Mouse (Mus musculus) intestine, embryonic 16.5 days (tissue): ENCODE results near the gene Aars2. TPM values are rescaled to one million over a fixed set of nuclear protein-coding genes. Genes with fewer than 3 reads are reported as not detected.

Source experiments
- ATAC-seq: fragments of 200-750 bp; cut with Nextera tagmentation; 2 replicates; pipeline ENCODE4 v1.8.0; 2017; ENCODE audit warnings: moderate TSS enrichment, moderate library complexity
- H3K27ac ChIP-seq: fragments of 300-500 bp; sonication (generic); 2 replicates; pipeline ENCODE4 v1.5.1; 2014; ENCODE audit warnings: mild to moderate bottlenecking, low read length
- H3K27me3 ChIP-seq: fragments of 300-500 bp; sonication (generic); replicated peaks from 2 replicates; pipeline ENCODE4 v1.6.1; 2014; ENCODE audit warnings: low read length, control low read depth, mixed read lengths; ENCODE audit not compliant: control insufficient read depth, insufficient read depth
- H3K36me3 ChIP-seq: fragments of 300-500 bp; sonication (generic); 2 replicates; pipeline ENCODE4 v1.6.1; 2014; ENCODE audit warnings: low read length, control low read depth; ENCODE audit not compliant: control insufficient read depth, insufficient read depth
- H3K4me1 ChIP-seq: fragments of 300-500 bp; sonication (generic); 2 replicates; pipeline ENCODE4 v1.6.1; 2014; ENCODE audit warnings: low read length, control low read depth, mixed read lengths; ENCODE audit not compliant: control insufficient read depth, insufficient read depth
- H3K4me2 ChIP-seq: fragments of 300-500 bp; sonication (generic); 2 replicates; pipeline ENCODE4 v1.6.1; 2014; ENCODE audit warnings: low read depth, low read length, control low read depth
- H3K4me3 ChIP-seq: fragments of 300-500 bp; sonication (generic); 2 replicates; pipeline ENCODE4 v1.5.1; 2014; ENCODE audit warnings: mild to moderate bottlenecking, low read length
- H3K9ac ChIP-seq: fragments of 300-500 bp; sonication (generic); 2 replicates; pipeline ENCODE4 v1.6.1; 2014; ENCODE audit warnings: low read depth, low read length
- H3K9me3 ChIP-seq: fragments of 300-500 bp; sonication (generic); 2 replicates; pipeline ENCODE4 v1.6.1; 2016; ENCODE audit warnings: low read length, control low read depth; ENCODE audit not compliant: control insufficient read depth
- WGBS: fragments of 180-500 bp; shearing (Covaris S2); extraction: QIAGEN DNeasy Blood & Tissue Kit; methylation state at CpG from one replicate; pipeline ENCODE4 v1.1.7; 2014; 5-methylcytosine and 5-hydroxymethylcytosine counted together
- polyA plus RNA-seq: library from polyadenylated mRNA; unstranded; fragments of >200 nt; fragmentation: Nextera tagmentation; extraction: Ambion mirVana; gene quantifications from 2 replicates; pipeline ENCODE4 v1.2.1, GENCODE M21; 2015

Gene Aars2
- polyA plus RNA-seq, 1 experiment from 2014 or later, result 16.6 TPM

DNA sequence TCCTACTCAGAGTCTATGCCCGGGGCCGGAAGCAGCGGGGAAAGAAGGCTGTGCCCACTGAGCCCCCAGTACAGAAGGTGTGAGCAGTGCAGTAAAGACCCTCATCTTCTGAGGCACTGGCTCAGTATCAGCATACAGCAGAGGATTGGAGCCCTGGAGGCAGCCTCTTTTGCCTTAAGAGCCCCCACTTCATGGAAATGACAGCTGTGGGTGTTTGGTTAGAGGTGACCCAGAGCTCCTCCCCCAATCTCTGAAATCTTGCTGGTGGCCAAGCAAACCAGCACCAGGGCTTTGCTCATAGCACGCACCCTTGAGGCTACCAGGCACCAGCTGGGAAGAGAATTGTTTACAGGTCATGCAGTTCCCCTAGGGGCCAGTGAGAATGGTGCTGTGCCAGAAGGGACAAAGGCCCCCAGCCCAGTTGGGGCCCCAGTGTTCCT, 60.5 kb downstream of the Aars2 start:
- H3K4me3 ChIP-seq, result no peak overlapping the region
- H3K9ac ChIP-seq, result no peak overlapping the region
- peaks cover 30% of the 10 kb centered on the region for H3K36me3 ChIP-seq
- H3K27me3 ChIP-seq, result no peaks in the 10 kb centered on the region
- no peak for ATAC-seq
- no peaks in the 10 kb centered on the region for H3K9me3 ChIP-seq
- 28% methylated on average over 4 of the region's 4 CpGs for WGBS
- peaks cover 30% of the 10 kb centered on the region for H3K4me1 ChIP-seq
- H3K4me2 ChIP-seq, result no peak overlapping the region
- no peak overlapping the region; the same call in 1 of the 2 replicates for H3K27ac ChIP-seq

- no peak for ATAC-seq
- Histone ChIP-seq H3K4me2 (no peak overlapping the region), H3K9me3 (no peaks in the 10 kb centered on the region), H3K4me3 (no peak overlapping the region), H3K36me3 (peaks cover 30% of the 10 kb centered on the region), H3K27me3 (no peaks in the 10 kb centered on the region), H3K4me1 (peaks cover 30% of the 10 kb centered on the region), H3K9ac (no peak overlapping the region), H3K27ac (no peak overlapping the region)
- 87% methylated on average over 12 of the region's 12 CpGs for WGBS
Measured at GRCm38 (mm10) chr17:45568990-45569389, 62.3 kb downstream of the Aars2 start.

DNA sequence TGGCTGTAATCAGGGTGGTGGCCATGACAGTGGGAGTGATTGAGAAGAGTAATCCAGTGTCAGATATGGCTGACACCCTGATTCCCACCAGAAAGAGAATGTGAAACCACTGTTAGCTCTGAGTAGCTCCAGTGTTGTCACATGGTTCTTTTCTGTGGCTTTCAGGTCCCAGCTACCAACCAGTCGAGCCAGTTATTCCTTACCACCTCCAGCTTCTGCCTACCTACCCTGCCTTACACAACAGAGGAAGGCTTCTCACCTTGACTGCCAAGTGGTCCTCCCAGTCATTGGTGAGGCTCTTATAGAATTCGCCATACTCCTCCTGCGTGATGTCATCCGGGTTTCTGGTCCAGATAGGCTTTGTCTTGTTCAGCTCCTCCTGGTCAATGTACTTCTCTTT, 63.4 kb downstream of the Aars2 start:
- no peak overlapping the region for H3K4me2 ChIP-seq
- no peak overlapping the region for H3K27ac ChIP-seq
- H3K4me3 ChIP-seq, result no peak overlapping the region
- no peaks in the 10 kb centered on the region for H3K9me3 ChIP-seq
- H3K4me1 ChIP-seq, result peaks cover 31% of the 10 kb centered on the region
- WGBS, result 81% methylated on average over 4 of the region's 4 CpGs
- no peak overlapping the region for H3K9ac ChIP-seq
- no peaks in the 10 kb centered on the region for H3K27me3 ChIP-seq
- H3K36me3 ChIP-seq, result peaks cover 30% of the 10 kb centered on the region
- ATAC-seq, result no peak

Other genes with a start within 250 kb of the Aars2 start
- 45.8 and 51.8 TPM in 2 replicates for gene Cdc5l, start 73.1 kb upstream of the Aars2 start, polyA plus RNA-seq
- gene Spats1, start 31.4 kb upstream of the Aars2 start, polyA plus RNA-seq, result 0.23 and 0.27 TPM in 2 replicates
- gene Tcte1, start 16.6 kb downstream of the Aars2 start, polyA plus RNA-seq, result 0.20 and 0.47 TPM in 2 replicates
- gene Tmem151b, start 42.8 kb downstream of the Aars2 start, polyA plus RNA-seq, result 2.2 and 2.5 TPM in 2 replicates
- gene Nfkbie, start 48.9 kb downstream of the Aars2 start, polyA plus RNA-seq, result 5.0 and 5.5 TPM in 2 replicates
- gene Slc35b2, start 57.0 kb downstream of the Aars2 start, polyA plus RNA-seq, result 132 and 136 TPM in 2 replicates
- 1,309 and 1,475 TPM in 2 replicates for gene Hsp90ab1, start 66.4 kb downstream of the Aars2 start, polyA plus RNA-seq
- 73.4 and 83.1 TPM in 2 replicates for gene Slc29a1, start 92.8 kb downstream of the Aars2 start, polyA plus RNA-seq
- gene Mymx, start 95.3 kb downstream of the Aars2 start, polyA plus RNA-seq, result 0.22 and 0.64 TPM in 2 replicates
- 0.17 and 0.33 TPM in 2 replicates for gene Capn11, start 152.5 kb downstream of the Aars2 start, polyA plus RNA-seq
- gene Mrpl14, start 179.5 kb downstream of the Aars2 start, polyA plus RNA-seq, result 149 and 154 TPM in 2 replicates
- 31.7 and 31.9 TPM in 2 replicates for gene Tmem63b, start 180.1 kb downstream of the Aars2 start, polyA plus RNA-seq
- 0.76 TPM in 1 of 2 replicates, not detected in the other for gene 1600014C23Rik, start 227.0 kb downstream of the Aars2 start, polyA plus RNA-seq